Mouse (Mus musculus) CH12.LX (cell line): Measurements from ENCODE around the gene Casq1. TPM values are rescaled to one million over a fixed set of nuclear protein-coding genes. Genes with fewer than 3 reads are reported as not detected.

Experiments
- DNase-seq: peaks from one replicate; pipeline ENCODE4 v3.0.0-alpha.2; 2013; ENCODE audit errors: extremely low read depth
- H3K27ac ChIP-seq: 2 replicates; pipeline ENCODE4 v1.5.1; 2012; ENCODE audit warnings: low read depth, mild to moderate bottlenecking, control low read depth, moderate library complexity; ENCODE audit not compliant: insufficient read depth
- H3K27me3 ChIP-seq: replicated peaks from 2 replicates; pipeline ENCODE3; 2012; ENCODE audit warnings: inconsistent platforms
- H3K36me3 ChIP-seq, 2 experiments: replicated peaks in 1 of 2; 2 replicates each; pipeline versions ENCODE3 to v1.6.1; 2012; ENCODE audit warnings: inconsistent platforms in 1 of 2, low read length in 1 of 2, mild to moderate bottlenecking in 1 of 2, mixed read lengths in 1 of 2, moderate library complexity in 1 of 2; ENCODE audit not compliant: control insufficient read depth in 1 of 2, insufficient read depth in 1 of 2
- H3K4me1 ChIP-seq, 2 experiments: 2 replicates each; pipeline ENCODE4 v1.6.1; 2012; ENCODE audit warnings: inconsistent platforms in 1 of 2, moderate library complexity in 1 of 2; ENCODE audit not compliant: insufficient read depth in 2 of 2, control insufficient read depth in 1 of 2
- H3K4me2 ChIP-seq: 2 replicates; pipeline ENCODE4 v1.6.1; 2012; ENCODE audit warnings: low read depth, mild to moderate bottlenecking, control low read depth; ENCODE audit not compliant: poor library complexity, insufficient read depth, severe bottlenecking
- H3K4me3 ChIP-seq, 3 experiments: fragments of 150-350 bp in 1 of 3; sonication (generic) in 1 of 3; replicated peaks in 1 of 3; 2 replicates each; pipeline versions ENCODE3 to v1.5.1; 2011 to 2012; ENCODE audit warnings: low read depth in 2 of 3, low read length in 2 of 3, mild to moderate bottlenecking in 2 of 3, moderate library complexity in 2 of 3, control low read depth in 1 of 3, improper control_type of control experiment in 1 of 3, inconsistent platforms in 1 of 3, mixed read lengths in 1 of 3; ENCODE audit not compliant: poor library complexity in 1 of 3
- H3K79me2 ChIP-seq: replicated peaks from 2 replicates; pipeline ENCODE4 v1.6.1; 2012; ENCODE audit warnings: mild to moderate bottlenecking, moderate library complexity; ENCODE audit not compliant: control insufficient read depth, poor library complexity, insufficient read depth, severe bottlenecking; ENCODE audit errors: extremely low read depth
- H3K9ac ChIP-seq: 2 replicates; pipeline ENCODE4 v1.6.1; 2012; ENCODE audit warnings: low read depth, mild to moderate bottlenecking, control low read depth, moderate library complexity; ENCODE audit not compliant: insufficient read depth
- H3K9me3 ChIP-seq: replicated peaks from 2 replicates; pipeline ENCODE3; 2012; ENCODE audit warnings: low read length, inconsistent platforms, mixed read lengths
- CTCF ChIP-seq, 2 experiments: IDR thresholded peaks in 1 of 2; conservative IDR thresholded peaks in 1 of 2; 2 replicates each; pipeline ENCODE4 v1.5.1; 2011 to 2012; ENCODE audit warnings: low read depth in 2 of 2, low read length in 2 of 2, improper control_type of control experiment in 1 of 2, inconsistent platforms in 1 of 2, mild to moderate bottlenecking in 1 of 2, moderate library complexity in 1 of 2
- E2F4 ChIP-seq: IDR thresholded peaks from 2 replicates; pipeline ENCODE4 v1.6.1; 2011; ENCODE audit warnings: low read depth, low read length, improper control_type of control experiment; ENCODE audit not compliant: insufficient replicate concordance
- ELF1 ChIP-seq: IDR thresholded peaks from 2 replicates; pipeline ENCODE4 v1.6.1; 2014; ENCODE audit warnings: low read depth, mild to moderate bottlenecking, inconsistent platforms, low read length, improper control_type of control experiment
- JUND ChIP-seq: conservative IDR thresholded peaks from 2 replicates; pipeline ENCODE4 v1.6.1; 2011; ENCODE audit warnings: low read depth, low read length, improper control_type of control experiment
- KAT2A ChIP-seq: IDR thresholded peaks from 2 replicates; pipeline ENCODE4 v1.6.1; 2012; ENCODE audit warnings: low read length, improper control_type of control experiment, inconsistent platforms; ENCODE audit not compliant: insufficient replicate concordance
- MAX ChIP-seq: IDR thresholded peaks from 2 replicates; pipeline ENCODE4 v1.6.1; 2011; ENCODE audit warnings: low read length, improper control_type of control experiment
- MEF2A ChIP-seq: IDR thresholded peaks from 2 replicates; pipeline ENCODE4 v1.6.1; 2014; ENCODE audit warnings: low read depth, mild to moderate bottlenecking, inconsistent platforms, low read length, improper control_type of control experiment, borderline replicate concordance
- MYC ChIP-seq: IDR thresholded peaks from 2 replicates; pipeline ENCODE4 v1.6.1; 2011; ENCODE audit warnings: low read depth, mild to moderate bottlenecking, improper control_type of control experiment, low read length
- PAX5 ChIP-seq: IDR thresholded peaks from 2 replicates; pipeline ENCODE4 v1.6.1; 2012; ENCODE audit warnings: low read length, inconsistent platforms, mixed read lengths
- POLR2AphosphoS2 ChIP-seq: IDR thresholded peaks from 2 replicates; pipeline ENCODE4 v1.6.1; 2011; ENCODE audit warnings: low read depth, low read length, improper control_type of control experiment
- RAD21 ChIP-seq: IDR thresholded peaks from 2 replicates; pipeline ENCODE4 v1.6.1; 2011; ENCODE audit warnings: low read depth, mild to moderate bottlenecking, low read length, improper control_type of control experiment, moderate library complexity
- SMC3 ChIP-seq: IDR thresholded peaks from 2 replicates; pipeline ENCODE4 v1.6.1; 2011; ENCODE audit warnings: low read depth, low read length, improper control_type of control experiment
- ZC3H11A ChIP-seq: IDR thresholded peaks from 2 replicates; pipeline ENCODE4 v1.6.1; 2012; ENCODE audit warnings: low read depth, mild to moderate bottlenecking, inconsistent platforms, low read length, improper control_type of control experiment
- ZMIZ1 ChIP-seq: IDR thresholded peaks from 2 replicates; pipeline ENCODE4 v1.6.1; 2012; ENCODE audit warnings: low read depth, mild to moderate bottlenecking, inconsistent platforms, low read length, improper control_type of control experiment
- ZNF384 ChIP-seq: IDR thresholded peaks from 2 replicates; pipeline ENCODE4 v1.6.1; 2012; ENCODE audit warnings: low read depth, low read length, improper control_type of control experiment, inconsistent platforms
- dilution Hi-C: fragments of 300-500 bp; cut with MboI; formaldehyde crosslinking; loops from 2 replicates; pipeline ENCODE4 v1.14.3; 2020; ENCODE audit warnings: low sequenced_read_pairs; ENCODE audit not compliant: extremely low pct_unique_long_range_greater_than_20kb, extremely low pct_ligation_motif_present
- in situ Hi-C: fragments of 300-500 bp; cut with MboI; formaldehyde crosslinking; loops from 3 replicates; pipeline ENCODE4 v1.14.3; 2019; ENCODE audit warnings: low sequenced_read_pairs, low pct_ligation_motif_present, low pct_unique_long_range_greater_than_20kb, mixed read lengths
- polyA plus RNA-seq: library from polyadenylated mRNA; unstranded; fragments of >175 nt; gene quantifications from 2 replicates; pipeline ENCODE4 v1.2.1, GENCODE M21; 2012; ENCODE audit warnings: low read depth; ENCODE audit not compliant: insufficient read length
- total RNA-seq, 2 experiments: library from RNA; depleted of rRNA; stranded (reverse); fragments of 300-350 nt in 1 of 2; fragments of >200 nt in 1 of 2; gene quantifications; 2 replicates each; pipeline ENCODE4 v1.2.3; 2012 to 2014

The Casq1 gene
- total and polyA plus RNA-seq, 3 experiments, result 0.21 to 0.96 TPM; not detected in 1

- dilution Hi-C loops, result no loop called here
- Histone ChIP-seq H3K4me2 (peak overlapping the region; percentile 8; the same call in 1 of the 2 replicates), H3K4me3 (no peak overlapping the region), H3K9me3 (no peaks in the 10 kb centered on the region), H3K4me1 (peaks cover 0 to 26% of the 10 kb centered on the region in 2 experiments; a peak in 2 of 4 replicates), H3K9ac (no peak overlapping the region), H3K36me3 (no peaks in the 10 kb centered on the region), H3K27ac (no peak overlapping the region), H3K27me3 (no peaks in the 10 kb centered on the region), H3K79me2 (no peaks in the 10 kb centered on the region)
- no peak for DNase-seq
- TF ChIP-seq E2F4, result no peak
- TF ChIP-seq SMC3, result peak; percentile 18; the same call in 1 of the 2 replicates
- TF ChIP-seq CTCF (conservative IDR thresholded peaks at IDR 0.05 in 1 of 2, IDR thresholded peaks at IDR 0.05 in 1 of 2; ENCODE audit: low read depth in 2 of 2, low read length in 2 of 2), result peak in 1 of 2 experiments; percentile 32; a peak in 2 of 4 replicates
- in situ Hi-C loops, result no loop called here
These were observed 24.0 kb upstream of the Casq1 start for GRCm38 (mm10) chr1:172243547-172244205.

GRCm38 (mm10) chr1:172242401-172242800 is 22.7 kb upstream of the Casq1 start:
- Histone ChIP-seq H3K27ac (no peak overlapping the region), H3K36me3 (no peaks in the 10 kb centered on the region), H3K4me3 (no peak overlapping the region), H3K4me1 (peaks cover 0 to 15% of the 10 kb centered on the region in 2 experiments; a peak in 2 of 4 replicates), H3K27me3 (no peaks in the 10 kb centered on the region), H3K9me3 (no peaks in the 10 kb centered on the region), H3K4me2 (no peak overlapping the region), H3K9ac (no peak overlapping the region), H3K79me2 (no peaks in the 10 kb centered on the region)
- in situ Hi-C loops (no loop called here), dilution Hi-C loops (no loop called here)
- DNase-seq, result no peak
- TF ChIP-seq POLR2AphosphoS2 (no peak), MAX (no peak), E2F4 (no peak), KAT2A (no peak), ZC3H11A (no peak), ELF1 (no peak), ZNF384 (no peak), PAX5 (no peak), MEF2A (no peak), MYC (no peak), JUND (no peak), RAD21 (no peak), ZMIZ1 (no peak)
